Mouse (Mus musculus): ENCODE data around the gene Tmem108. TPM values are rescaled to one million over a fixed set of nuclear protein-coding genes. Genes with fewer than 3 reads are reported as not detected.

Gene Tmem108
- total and polyA plus RNA-seq, 2 experiments from 2014 or later = 33.2 to 42.7 TPM

DNA sequence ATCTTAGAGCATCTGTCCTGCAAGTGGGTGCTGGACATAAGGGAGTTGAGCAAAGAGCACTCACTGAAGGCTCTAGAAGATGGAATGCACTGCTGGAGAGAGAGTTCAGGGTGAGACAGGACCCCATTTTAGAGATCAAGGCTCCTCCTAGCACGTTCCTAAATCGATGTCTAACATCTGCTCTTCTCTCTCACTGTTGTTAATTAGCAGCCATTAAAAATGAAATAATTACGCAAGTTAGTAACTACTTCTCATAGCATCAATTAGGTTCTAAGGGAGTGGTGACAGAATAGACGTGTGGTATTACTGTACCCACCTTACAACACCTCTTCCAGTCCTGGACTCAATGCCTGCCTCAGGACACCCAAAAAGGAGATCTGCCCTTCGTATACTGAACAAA, 103.7 kb downstream of the Tmem108 start:
- Histone ChIP-seq H3K4me1 (ENCODE audit: insufficient read depth) (peaks cover 26% of the 10 kb centered on the region), H3K27ac (ENCODE audit: low read depth, low read length) (peak overlapping the region; percentile 64; the same call in 1 of the 2 replicates), H3K9ac (no peak overlapping the region), H3K27me3 (ENCODE audit: insufficient read depth, low read length) (no peaks in the 10 kb centered on the region), H3K36me3 (ENCODE audit: insufficient read depth) (no peaks in the 10 kb centered on the region), H3K9me3 (ENCODE audit: low read length) (no peaks in the 10 kb centered on the region), H3K4me2 (ENCODE audit: low read depth) (no peak overlapping the region), H3K4me3 (ENCODE audit: low read depth, low read length) (no peak overlapping the region)
- WGBS = 43% methylated on average over 5 of the region's 5 CpGs
- DNase-seq = no peak
- no peak for ATAC-seq
- TF ChIP-seq CTCF (IDR thresholded peaks at IDR 0.05; ENCODE audit: low read depth) = no peak

DNA sequence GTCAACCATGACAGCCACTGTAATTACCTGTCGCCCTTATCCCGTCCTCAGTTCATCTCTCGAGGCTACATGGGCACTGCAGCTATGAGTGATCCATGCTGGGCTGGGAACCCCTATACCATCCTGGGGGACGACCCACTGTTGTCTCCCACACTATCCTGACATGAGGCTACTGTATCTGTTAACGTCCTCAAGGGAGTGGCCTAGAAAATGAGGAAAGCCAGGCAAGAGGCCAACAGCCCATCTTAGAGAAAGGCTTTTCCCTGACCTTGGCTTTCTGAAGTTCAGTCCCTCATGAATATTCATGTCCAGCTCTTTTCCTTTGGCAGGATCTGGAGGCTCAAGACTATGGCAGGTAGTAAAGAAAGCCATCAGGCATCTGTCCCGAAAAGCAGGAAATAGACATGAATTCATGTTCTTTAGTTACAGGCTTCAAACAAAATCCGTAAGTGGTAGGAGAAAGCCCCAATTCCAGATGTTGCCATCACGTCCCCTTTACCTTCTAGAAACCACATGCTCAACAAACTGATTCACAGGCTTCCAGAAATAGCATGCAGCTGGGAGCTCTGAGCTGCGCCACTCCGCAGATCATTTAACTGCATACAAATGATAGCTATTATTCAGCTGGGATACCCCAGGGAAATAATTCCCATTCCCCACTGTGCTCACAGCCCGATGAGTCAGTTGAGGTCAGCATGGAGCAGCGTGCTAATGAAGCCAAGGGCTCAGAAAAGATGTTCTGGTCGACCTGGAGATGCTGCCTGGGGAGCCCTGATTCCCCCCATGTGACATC, 104.3 kb downstream of the Tmem108 start:
- H3K4me2 ChIP-seq (ENCODE audit: low read depth) = no peak overlapping the region
- H3K4me1 ChIP-seq (ENCODE audit: insufficient read depth) = peaks cover 26% of the 10 kb centered on the region
- peak; percentile 83 for ATAC-seq
- peak; percentile 67 for DNase-seq
- H3K4me3 ChIP-seq (ENCODE audit: low read depth, low read length) = no peak overlapping the region
- no peaks in the 10 kb centered on the region for H3K9me3 ChIP-seq (ENCODE audit: low read length)
- H3K36me3 ChIP-seq (ENCODE audit: insufficient read depth) = no peaks in the 10 kb centered on the region
- H3K27ac ChIP-seq (ENCODE audit: low read depth, low read length) = peak overlapping the region; percentile 64; the same call in 1 of the 2 replicates
- H3K9ac ChIP-seq = no peak overlapping the region
- no peak for TF ChIP-seq CTCF (IDR thresholded peaks at IDR 0.05; ENCODE audit: low read depth)
- WGBS = 19% methylated on average over 13 of the region's 13 CpGs
- H3K27me3 ChIP-seq (ENCODE audit: insufficient read depth, low read length) = no peaks in the 10 kb centered on the region

DNA sequence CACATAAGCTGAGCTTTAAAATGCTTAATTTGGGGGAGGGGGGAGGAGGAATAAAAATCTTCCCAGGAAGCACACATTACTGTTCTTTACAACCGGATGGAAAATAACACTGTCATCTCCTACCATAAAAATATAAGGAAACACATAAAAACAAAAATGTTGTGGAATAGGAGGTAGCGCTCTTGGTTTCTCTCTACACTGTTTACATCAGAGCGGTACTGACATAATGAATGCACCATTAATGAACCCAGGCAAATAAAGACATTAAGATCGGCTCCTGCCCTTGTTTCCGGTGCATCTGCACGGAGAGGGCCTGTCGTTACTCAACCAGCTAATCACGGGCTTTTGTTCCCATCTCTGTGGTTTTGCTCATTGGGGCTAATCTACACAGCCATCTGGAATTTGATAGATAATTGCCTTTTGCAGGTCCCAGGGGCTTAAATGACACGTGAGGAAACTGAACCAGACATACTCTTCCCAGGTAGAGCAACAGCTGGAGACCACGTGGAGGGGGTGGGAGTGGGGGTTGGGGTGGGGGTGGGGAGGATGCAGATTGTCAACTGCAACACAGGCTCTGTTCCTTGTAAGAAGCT, 107.5 kb downstream of the Tmem108 start:
- Histone ChIP-seq H3K4me3 (ENCODE audit: low read depth, low read length) (no peak overlapping the region), H3K27ac (ENCODE audit: low read depth, low read length) (peak overlapping the region; percentile 47; the same call in 1 of the 2 replicates), H3K9ac (no peak overlapping the region; the same call in 1 of the 2 replicates), H3K27me3 (ENCODE audit: insufficient read depth, low read length) (no peaks in the 10 kb centered on the region), H3K36me3 (ENCODE audit: insufficient read depth) (no peaks in the 10 kb centered on the region), H3K4me2 (ENCODE audit: low read depth) (no peak overlapping the region), H3K4me1 (ENCODE audit: insufficient read depth) (peaks cover 29% of the 10 kb centered on the region), H3K9me3 (ENCODE audit: low read length) (no peaks in the 10 kb centered on the region)
- no peak for DNase-seq
- 10% methylated on average over 10 of the region's 10 CpGs for WGBS
- ATAC-seq = peak; percentile 51; the same call in 1 of the 2 replicates
- no peak for TF ChIP-seq CTCF (IDR thresholded peaks at IDR 0.05; ENCODE audit: low read depth)

DNA sequence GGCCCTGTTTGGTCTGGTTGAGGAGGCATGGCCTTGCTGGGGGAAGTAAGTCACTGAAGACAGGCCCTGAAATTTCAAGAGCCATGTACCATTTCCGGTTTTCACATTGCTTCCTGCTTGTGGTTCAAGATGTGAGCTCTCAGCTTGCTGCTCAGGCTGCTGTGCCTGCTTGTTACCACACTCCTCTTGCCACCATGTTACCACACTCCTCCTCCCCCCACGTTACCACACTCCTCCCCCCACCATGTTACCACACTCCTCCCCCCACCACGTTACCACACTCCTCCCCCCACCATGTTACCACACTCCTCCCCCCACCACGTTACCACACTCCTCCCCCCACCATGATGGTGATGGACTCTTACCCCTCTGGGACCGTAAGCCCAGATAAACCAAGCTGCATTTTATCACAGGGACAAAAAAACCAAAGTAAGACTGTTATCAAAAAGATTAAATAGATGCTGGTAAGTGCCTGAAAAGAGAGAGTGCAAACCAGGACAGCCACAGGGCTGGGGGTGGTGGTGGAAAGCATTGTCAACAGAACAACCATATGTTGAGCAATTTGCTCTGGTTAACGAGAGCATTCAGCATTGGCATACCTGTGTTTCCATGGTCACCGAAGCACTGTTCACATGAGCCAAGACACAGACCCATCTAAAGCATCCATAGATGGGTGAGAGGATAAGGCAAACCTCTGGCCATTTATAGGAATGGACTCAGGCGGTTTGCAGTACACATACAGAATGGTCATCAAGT, 109.3 kb downstream of the Tmem108 start:
- ATAC-seq (peak; percentile 39; the same call in 1 of the 2 replicates), DNase-seq (no peak)
- TF ChIP-seq CTCF (IDR thresholded peaks at IDR 0.05; ENCODE audit: low read depth) = no peak
- Histone ChIP-seq H3K9me3 (ENCODE audit: low read length) (no peaks in the 10 kb centered on the region), H3K27ac (ENCODE audit: low read depth, low read length) (no peak overlapping the region), H3K27me3 (ENCODE audit: insufficient read depth, low read length) (no peaks in the 10 kb centered on the region), H3K4me3 (ENCODE audit: low read depth, low read length) (no peak overlapping the region), H3K9ac (no peak overlapping the region), H3K36me3 (ENCODE audit: insufficient read depth) (no peaks in the 10 kb centered on the region), H3K4me1 (ENCODE audit: insufficient read depth) (peaks cover 24% of the 10 kb centered on the region), H3K4me2 (ENCODE audit: low read depth) (no peak overlapping the region)
- WGBS = 41% methylated on average over 8 of the region's 8 CpGs

DNA sequence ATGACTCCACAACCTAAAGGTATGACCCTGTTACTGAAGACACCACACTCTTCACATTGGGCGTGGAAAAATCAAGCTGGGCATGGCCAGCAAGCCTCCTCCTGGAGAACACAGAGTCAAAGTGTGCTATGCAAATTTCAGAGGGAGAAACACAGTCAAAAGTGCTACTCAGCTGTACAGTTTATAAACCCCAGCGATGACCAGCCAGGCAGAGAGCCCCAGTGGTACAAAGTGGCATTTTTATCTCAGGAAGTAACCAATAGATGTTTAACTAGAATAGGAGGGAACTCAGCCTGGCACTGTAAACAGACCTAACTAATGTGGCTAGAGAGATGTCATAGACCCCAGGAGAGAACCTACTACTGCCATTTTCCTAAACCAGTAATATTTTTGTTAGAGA, 115.0 kb downstream of the Tmem108 start:
- no peak overlapping the region for H3K9ac ChIP-seq
- no peak overlapping the region for H3K4me2 ChIP-seq (ENCODE audit: low read depth)
- H3K9me3 ChIP-seq (ENCODE audit: low read length) = no peaks in the 10 kb centered on the region
- no peaks in the 10 kb centered on the region for H3K36me3 ChIP-seq (ENCODE audit: insufficient read depth)
- no peak overlapping the region for H3K27ac ChIP-seq (ENCODE audit: low read depth, low read length)
- DNase-seq = no peak
- H3K4me3 ChIP-seq (ENCODE audit: low read depth, low read length) = no peak overlapping the region
- WGBS = 85% methylated on average over 2 of the region's 2 CpGs
- no peak for TF ChIP-seq CTCF (IDR thresholded peaks at IDR 0.05; ENCODE audit: low read depth)
- no peaks in the 10 kb centered on the region for H3K27me3 ChIP-seq (ENCODE audit: insufficient read depth, low read length)
- no peak for ATAC-seq
- H3K4me1 ChIP-seq (ENCODE audit: insufficient read depth) = 0 out of 2 replicates have a peak, but pooled peaks cover 6% of the 10 kb centered on the region

DNA sequence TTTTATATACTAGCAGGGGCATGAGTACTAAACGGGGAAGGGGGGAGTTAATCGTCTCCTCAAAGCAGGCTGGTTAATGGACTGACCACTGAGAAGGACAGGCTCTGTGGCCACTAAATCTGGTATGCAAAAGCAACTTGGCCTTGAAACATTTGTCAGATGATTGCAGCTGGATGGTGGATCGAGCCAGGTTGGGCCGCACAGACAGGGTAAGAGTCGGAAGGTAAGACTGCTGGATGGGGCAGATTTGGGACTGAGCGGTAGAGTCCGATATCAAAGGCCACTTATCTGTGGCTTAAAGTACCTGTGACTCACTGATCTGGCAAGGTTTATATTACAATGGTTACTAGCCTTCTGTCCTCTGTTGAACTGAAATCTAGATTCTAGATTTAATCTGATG, 115.9 kb downstream of the Tmem108 start:
- no peak for DNase-seq
- Histone ChIP-seq H3K27ac (ENCODE audit: low read depth, low read length) (no peak overlapping the region), H3K9me3 (ENCODE audit: low read length) (no peaks in the 10 kb centered on the region), H3K36me3 (ENCODE audit: insufficient read depth) (no peaks in the 10 kb centered on the region), H3K27me3 (ENCODE audit: insufficient read depth, low read length) (no peaks in the 10 kb centered on the region), H3K4me2 (ENCODE audit: low read depth) (no peak overlapping the region), H3K4me3 (ENCODE audit: low read depth, low read length) (no peak overlapping the region), H3K4me1 (ENCODE audit: insufficient read depth) (peaks cover 15% of the 10 kb centered on the region; the same call in 1 of the 2 replicates), H3K9ac (no peak overlapping the region)
- 94% methylated on average over 7 of the region's 7 CpGs for WGBS
- ATAC-seq = no peak
- no peak for TF ChIP-seq CTCF (IDR thresholded peaks at IDR 0.05; ENCODE audit: low read depth)

Measured in forebrain, postnatal 0 days (tissue).